Mouse (Mus musculus) liver, adult 2 months (tissue): ENCODE measurements around the gene Sh2d4b.
A peak's percentile ranks its signal among the peaks of the same experiment; 100 is the strongest.

Experiments used
- CTCF ChIP-seq: fragments of 200-500 bp; IDR thresholded peaks from 2 replicates; pipeline ENCODE4 v1.5.1; 2011; ENCODE audit warnings: low read depth, low read length, control low read depth
- POLR2A ChIP-seq: fragments of 200-500 bp; IDR thresholded peaks from 2 replicates; pipeline ENCODE4 v1.6.1; 2011; ENCODE audit warnings: low read length, control low read depth; ENCODE audit not compliant: insufficient read depth; ENCODE audit errors: extremely low read depth

GRCm38 (mm10) chr14:40789110-40789509 lies 104.0 kb downstream of the Sh2d4b start:
- TF ChIP-seq CTCF (peak; percentile 54), POLR2A (no peak)
